Mouse (Mus musculus): Measurements from ENCODE around the gene Slc39a11. TPM values are rescaled to one million over a fixed set of nuclear protein-coding genes. Genes with fewer than 3 reads are reported as not detected.
A peak's percentile ranks its signal among the peaks of the same experiment; 100 is the strongest.

Slc39a11 gene
- polyA plus RNA-seq, 1 experiment from 2014 or later, result 21.4 TPM

DNA sequence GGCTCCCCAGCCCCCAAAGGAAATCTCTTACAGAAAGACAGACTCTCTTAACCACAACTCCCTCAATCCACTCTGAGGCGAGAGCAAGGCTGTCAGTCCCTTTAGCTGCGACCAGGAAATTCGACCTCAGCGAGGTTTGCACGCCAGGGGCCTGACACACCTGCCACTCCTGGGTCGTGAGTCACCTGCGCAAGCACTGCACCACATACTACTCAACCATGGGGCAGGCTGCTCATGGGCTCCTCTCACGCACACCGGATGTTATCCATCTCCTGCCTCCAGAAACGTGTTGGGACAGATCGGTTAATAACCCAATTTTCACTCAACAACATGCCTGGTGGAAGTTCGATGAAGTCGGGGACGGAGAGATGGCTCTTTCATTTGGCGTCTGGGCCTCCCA is 451.3 kb downstream of the Slc39a11 start:
- peaks cover 7% of the 10 kb centered on the region; the same call in 1 of the 2 replicates for H3K27me3 ChIP-seq
- ATAC-seq (ENCODE audit: insufficient number of reproducible peaks, insufficient read depth, low FRiP score, low TSS enrichment), result no peak
- H3K9me3 ChIP-seq, result no peaks in the 10 kb centered on the region
- H3K9ac ChIP-seq, result no peak overlapping the region
- H3K36me3 ChIP-seq, result no peaks in the 10 kb centered on the region
- H3K4me3 ChIP-seq, result 0 out of 2 replicates have a peak overlapping the region, but pooled peaks have one; percentile 72
- peak overlapping the region; percentile 95 for H3K4me2 ChIP-seq (replicated peaks)
- no peak overlapping the region for H3K27ac ChIP-seq
- H3K4me1 ChIP-seq, result peaks cover 25% of the 10 kb centered on the region
- WGBS, result 74% methylated on average over 15 of the region's 15 CpGs

DNA sequence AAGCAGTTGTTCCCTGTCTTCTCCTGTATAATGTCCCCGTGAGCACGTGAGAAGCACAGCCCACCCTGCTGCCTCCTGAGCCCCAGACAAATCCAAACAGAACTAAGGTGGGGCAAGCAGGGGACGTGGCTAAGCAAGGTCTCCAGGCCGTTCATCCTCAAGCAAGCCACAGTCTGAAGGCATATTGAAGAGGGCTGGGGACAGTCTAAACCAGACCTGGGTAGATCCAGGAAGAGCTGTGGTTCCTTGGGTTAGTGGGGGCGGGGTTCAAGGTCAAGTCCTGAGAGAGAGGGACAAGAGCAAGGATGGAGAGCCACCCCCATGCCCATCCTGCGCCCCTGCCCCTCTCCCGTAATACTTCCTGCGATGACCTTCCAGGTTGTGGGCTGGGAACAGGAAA is 452.3 kb downstream of the Slc39a11 start:
- 81% methylated on average over 8 of the region's 8 CpGs for WGBS
- H3K27me3 ChIP-seq, result peaks cover 7% of the 10 kb centered on the region; the same call in 1 of the 2 replicates
- no peak overlapping the region for H3K4me2 ChIP-seq (replicated peaks)
- H3K9ac ChIP-seq, result no peak overlapping the region
- no peaks in the 10 kb centered on the region for H3K36me3 ChIP-seq
- no peak overlapping the region for H3K27ac ChIP-seq
- ATAC-seq (ENCODE audit: insufficient number of reproducible peaks, insufficient read depth, low FRiP score, low TSS enrichment), result no peak
- H3K4me1 ChIP-seq, result peaks cover 28% of the 10 kb centered on the region
- no peak overlapping the region for H3K4me3 ChIP-seq
- H3K9me3 ChIP-seq, result no peaks in the 10 kb centered on the region

- no peak overlapping the region for H3K27ac ChIP-seq
- no peak overlapping the region for H3K4me3 ChIP-seq
- H3K36me3 ChIP-seq, result no peaks in the 10 kb centered on the region
- H3K4me2 ChIP-seq (replicated peaks), result no peak overlapping the region
- H3K9ac ChIP-seq, result no peak overlapping the region
- H3K4me1 ChIP-seq, result peaks cover 36% of the 10 kb centered on the region
- H3K27me3 ChIP-seq, result peaks cover 7% of the 10 kb centered on the region; the same call in 1 of the 2 replicates
- ATAC-seq (ENCODE audit: insufficient number of reproducible peaks, insufficient read depth, low FRiP score, low TSS enrichment), result no peak
- 86% methylated on average over 19 of the region's 19 CpGs for WGBS
- H3K9me3 ChIP-seq, result no peaks in the 10 kb centered on the region
Measured at GRCm38 (mm10) chr11:113196234-113197007, 453.5 kb downstream of the Slc39a11 start.

Other genes with a start within 250 kb of the Slc39a11 start
- gene Sstr2, start 30.7 kb downstream of the Slc39a11 start, polyA plus RNA-seq (2016; fragmentation: Nextera tagmentation; extraction: Ambion mirVana), result 3.0 and 3.3 TPM in 2 replicates
- 28.9 and 31.1 TPM in 2 replicates for gene Cog1, start 910 bp downstream of the Slc39a11 start, polyA plus RNA-seq (2016; fragmentation: Nextera tagmentation; extraction: Ambion mirVana)
- gene Fam104a, start 34.1 kb upstream of the Slc39a11 start, polyA plus RNA-seq (2016; fragmentation: Nextera tagmentation; extraction: Ambion mirVana), result 52.6 TPM in 2 replicates
- 24.5 and 26.5 TPM in 2 replicates for gene D11Wsu47e, start 34.3 kb upstream of the Slc39a11 start, polyA plus RNA-seq (2016; fragmentation: Nextera tagmentation; extraction: Ambion mirVana)
- gene Cpsf4l, start 59.9 kb upstream of the Slc39a11 start, polyA plus RNA-seq (2016; fragmentation: Nextera tagmentation; extraction: Ambion mirVana), result 0.37 TPM in 1 of 2 replicates, not detected in the other
- gene Cdc42ep4, start 101.8 kb upstream of the Slc39a11 start, polyA plus RNA-seq (2016; fragmentation: Nextera tagmentation; extraction: Ambion mirVana), result 116 and 118 TPM in 2 replicates

Data from embryonic facial prominence, embryonic 12.5 days (tissue).